Mouse (Mus musculus): ENCODE results near the gene Gm21366. TPM values are rescaled to one million over a fixed set of nuclear protein-coding genes. Genes with fewer than 3 reads are reported as not detected.
"Not testable (repeated sequence)": the region's sequence is repeated elsewhere in the genome, so short reads cannot be mapped to it uniquely, and the experiment has no call there.

The Gm21366 gene
- not detected in 2 replicates for total RNA-seq (2014; rRNA removed)
- not detected in 2 replicates for polyA plus RNA-seq (2012; rRNA removed)

GRCm38 (mm10) chrY:22861156-22861555 lies at the start of gene Gm21366:
Gene Gm21366 (minus strand): TSS chrY:22861256.
- not testable (repeated sequence) for H3K27me3 ChIP-seq (ENCODE audit: control insufficient read depth, insufficient read depth, low read length); DNase-seq (ENCODE audit: extremely low read depth, low read depth, low spot score); H3K36me3 ChIP-seq (ENCODE audit: control insufficient read depth, insufficient read depth, low read length); H3K4me3 ChIP-seq (ENCODE audit: insufficient read depth, low read depth, low read length); H3K27ac ChIP-seq (replicated peaks; ENCODE audit: insufficient read depth, low read depth, low read length); H3K79me2 ChIP-seq (ENCODE audit: control insufficient read depth, insufficient read depth, low read length); H3K9ac ChIP-seq (ENCODE audit: low read depth, low read length); H3K4me1 ChIP-seq (ENCODE audit: control insufficient read depth, insufficient read depth, low read length)
- WGBS, result no CpG with 5 or more reads among the region's 6 CpGs

Data from liver, adult 2 months (tissue).